Mouse (Mus musculus) CD4-positive, CD25-positive, alpha-beta regulatory T cell, adult 4 months (primary cell): ENCODE results near the gene Blm. TPM values are rescaled to one million over a fixed set of nuclear protein-coding genes. Genes with fewer than 3 reads are reported as not detected.

Source experiments
- ATAC-seq: one replicate; pipeline ENCODE4 v1.8.0; 2017
- polyA plus RNA-seq, 2 experiments: library from polyadenylated mRNA; unstranded; fragments of 100-300 nt; shearing (Covaris generic); gene quantifications; one replicate each; pipeline ENCODE4 v1.2.1; 2017

Gene Blm
- polyA plus RNA-seq = 1 to 10 TPM; 6.1 to 8.8 TPM

- peak; percentile 97 for ATAC-seq
These were observed at the start of gene Blm for GRCm38 (mm10) chr7:80535009-80535744. Gene Blm (minus strand): TSS chr7:80535119.

GRCm38 (mm10) chr7:80583981-80584380 is 49.1 kb upstream of the Blm start:
- peak; percentile 40 for ATAC-seq

- peak; percentile 69 for ATAC-seq
These were observed 48.0 kb upstream of the Blm start for GRCm38 (mm10) chr7:80582821-80583451.

- ATAC-seq = no peak
These were observed 45.4 kb upstream of the Blm start for GRCm38 (mm10) chr7:80580368-80580767.

- no peak for ATAC-seq
These were observed 42.6 kb upstream of the Blm start for GRCm38 (mm10) chr7:80577417-80577980.

GRCm38 (mm10) chr7:80576626-80577025 is 41.7 kb upstream of the Blm start:
- no peak for ATAC-seq

GRCm38 (mm10) chr7:80575750-80576149 is 40.8 kb upstream of the Blm start:
- ATAC-seq = peak; percentile 88

GRCm38 (mm10) chr7:80573076-80573475 is 38.2 kb upstream of the Blm start:
- no peak for ATAC-seq

GRCm38 (mm10) chr7:80567982-80568381 is 33.1 kb upstream of the Blm start:
- no peak for ATAC-seq

- no peak for ATAC-seq
These were observed 27.0 kb upstream of the Blm start for GRCm38 (mm10) chr7:80561931-80562330.

GRCm38 (mm10) chr7:80561271-80561670 is 26.4 kb upstream of the Blm start:
- no peak for ATAC-seq

- no peak for ATAC-seq
These were observed 23.7 kb upstream of the Blm start for GRCm38 (mm10) chr7:80558572-80558971.

GRCm38 (mm10) chr7:80558101-80558500 is 23.2 kb upstream of the Blm start:
- no peak for ATAC-seq

GRCm38 (mm10) chr7:80557161-80557560 is 22.2 kb upstream of the Blm start:
- no peak for ATAC-seq

- ATAC-seq = no peak
These were observed 21.2 kb upstream of the Blm start for GRCm38 (mm10) chr7:80556166-80556565.

- ATAC-seq = peak; percentile 42
These were observed 20.2 kb upstream of the Blm start for GRCm38 (mm10) chr7:80555146-80555545.

- peak; percentile 96 for ATAC-seq
These were observed 19.5 kb upstream of the Blm start for GRCm38 (mm10) chr7:80554180-80555021.

- no peak for ATAC-seq
These were observed 13.8 kb upstream of the Blm start for GRCm38 (mm10) chr7:80548513-80549260.

GRCm38 (mm10) chr7:80542139-80542831 is 7.4 kb upstream of the Blm start:
- no peak for ATAC-seq

GRCm38 (mm10) chr7:80539581-80539980 is 4.7 kb upstream of the Blm start:
- no peak for ATAC-seq

GRCm38 (mm10) chr7:80534291-80535008 is 469 bp downstream of the Blm start:
- peak; percentile 41 for ATAC-seq
